ENCODE assay signal across 9 mouse cellular contexts in genomic region chr16:13733518-13734137, GRCm38 (mm10). TPM values are rescaled to one million over a fixed set of nuclear protein-coding genes. Genes with fewer than 3 reads are reported as not detected.
DNase-seq lines count a peak whose midpoint lies in the region; ATAC-seq and TF ChIP-seq lines count a peak whose summit lies in the region.
"Had no signal": no experiment of that assay in that cellular context is flagged by ENCODE, and none has a peak within 500 bp of the region (broad histone marks: within the 10 kb centered on the region; RNA-seq: fewer than 3 reads in every experiment).

No protein-coding gene starts in this region.

- H3K9me3 ChIP-seq in hindbrain, embryonic 14.5 days (ENCODE audit: control insufficient read depth, low read length), result no peaks in the 10 kb centered on the region
- H3K9me3 ChIP-seq in hindbrain, embryonic 12.5 days (replicated peaks), result no peaks in the 10 kb centered on the region
- no peaks in the 10 kb centered on the region for H3K9me3 ChIP-seq in hindbrain, postnatal 0 days (ENCODE audit: low read length)
- H3K9me3 ChIP-seq: embryonic facial prominence, embryonic 12.5 days had no signal

- DNase-seq in hindbrain, embryonic 14.5 days (ENCODE audit: low spot score), result peak; percentile 78
- peak; percentile 77 for DNase-seq in hindbrain, postnatal 0 days (ENCODE audit: low spot score)
- peak; percentile 55 to 56 for DNase-seq in left cerebral cortex, postnatal 36 days (ENCODE audit: low spot score in 2 of 2)
- DNase-seq in testis, postnatal 14 days (ENCODE audit: low spot score), result peak; percentile 46

- H3K27ac ChIP-seq in hindbrain, embryonic 14.5 days, result no peak overlapping the region
- H3K27ac ChIP-seq in hindbrain, embryonic 12.5 days, result no peak overlapping the region
- H3K27ac ChIP-seq in bone marrow macrophage, adult 2 months (ENCODE audit: insufficient read depth, low read depth, low read length), result no peak overlapping the region
- H3K27ac ChIP-seq in hindbrain, postnatal 0 days, result no peak overlapping the region
- H3K27ac ChIP-seq: embryonic facial prominence, embryonic 12.5 days had no signal

- no peak for TF ChIP-seq POLR2A in bone marrow macrophage, adult 2 months (IDR thresholded peaks at IDR 0.05; ENCODE audit: borderline replicate concordance, low read depth, low read length)

- intact Hi-C loops in left cerebral cortex, postnatal 36 days (cut with DNase I), result no loop called here

- no peak for ATAC-seq in hindbrain, embryonic 14.5 days (ENCODE audit: low FRiP score)
- ATAC-seq in hindbrain, embryonic 12.5 days (ENCODE audit: low FRiP score), result no peak
- ATAC-seq in erythroblast, adult 5-6 weeks (replicated peaks; ENCODE audit: low FRiP score, poor library complexity, severe bottlenecking), result peak; percentile 77; the same call in 1 of the 2 replicates
- no peak for ATAC-seq in hindbrain, postnatal 0 days
- 0 out of 2 replicates have a peak, but pooled peaks have one; percentile 53 for ATAC-seq in neutrophil, adult 5-6 weeks (ENCODE audit: extremely low read depth, insufficient number of reproducible peaks, low FRiP score, poor library complexity, severe bottlenecking)

- no peaks in the 10 kb centered on the region for H3K36me3 ChIP-seq in hindbrain, embryonic 14.5 days (replicated peaks; ENCODE audit: control insufficient read depth, insufficient read depth)
- no peaks in the 10 kb centered on the region for H3K36me3 ChIP-seq in hindbrain, embryonic 12.5 days
- no peaks in the 10 kb centered on the region for H3K36me3 ChIP-seq in hindbrain, postnatal 0 days (ENCODE audit: insufficient read depth, low read length)
- H3K36me3 ChIP-seq: embryonic facial prominence, embryonic 12.5 days had no signal

- no peak overlapping the region for H3K9ac ChIP-seq in hindbrain, embryonic 14.5 days
- H3K9ac ChIP-seq in hindbrain, embryonic 12.5 days, result no peak overlapping the region
- no peak overlapping the region for H3K9ac ChIP-seq in hindbrain, postnatal 0 days (replicated peaks; ENCODE audit: low read length)
- H3K9ac ChIP-seq: embryonic facial prominence, embryonic 12.5 days had no signal

- TF ChIP-seq CTCF in bone marrow macrophage, adult 2 months (IDR thresholded peaks at IDR 0.05; ENCODE audit: low read depth, low read length), result peak; percentile 92
- TF ChIP-seq CTCF in hindbrain, postnatal 0 days (IDR thresholded peaks at IDR 0.05; ENCODE audit: low read depth), result peak; percentile 87

- no peak overlapping the region for H3K4me3 ChIP-seq in hindbrain, embryonic 14.5 days (replicated peaks; ENCODE audit: low read length)
- no peak overlapping the region for H3K4me3 ChIP-seq in hindbrain, embryonic 12.5 days
- no peak overlapping the region for H3K4me3 ChIP-seq in bone marrow macrophage, adult 2 months (ENCODE audit: insufficient read depth, low read length)
- H3K4me3 ChIP-seq in hindbrain, postnatal 0 days (ENCODE audit: low read length), result no peak overlapping the region
- H3K4me3 ChIP-seq: embryonic facial prominence, embryonic 12.5 days had no signal

- 27% methylated on average over 9 of the region's 9 CpGs for WGBS in hindbrain, embryonic 14.5 days
- WGBS in hindbrain, embryonic 12.5 days, result 23% methylated on average over 9 of the region's 9 CpGs
- WGBS in hindbrain, postnatal 0 days, result 19% methylated on average over 9 of the region's 9 CpGs

- H3K27me3 ChIP-seq in hindbrain, embryonic 14.5 days (ENCODE audit: control insufficient read depth, insufficient read depth, low read length), result no peaks in the 10 kb centered on the region
- H3K27me3 ChIP-seq in hindbrain, embryonic 12.5 days, result peaks cover 7% of the 10 kb centered on the region; the same call in 1 of the 2 replicates
- H3K27me3 ChIP-seq in hindbrain, postnatal 0 days (ENCODE audit: insufficient read depth, low read length), result no peaks in the 10 kb centered on the region
- H3K27me3 ChIP-seq: embryonic facial prominence, embryonic 12.5 days had no signal

- H3K4me2 ChIP-seq in hindbrain, embryonic 14.5 days (replicated peaks), result no peak overlapping the region
- no peak overlapping the region for H3K4me2 ChIP-seq in hindbrain, embryonic 12.5 days (replicated peaks)
- no peak overlapping the region for H3K4me2 ChIP-seq in hindbrain, postnatal 0 days (ENCODE audit: low read depth, low read length)
- H3K4me2 ChIP-seq: embryonic facial prominence, embryonic 12.5 days had no signal

- peaks cover 5% of the 10 kb centered on the region; the same call in 1 of the 2 replicates for H3K4me1 ChIP-seq in hindbrain, embryonic 14.5 days (replicated peaks; ENCODE audit: control insufficient read depth, insufficient read depth, low read length)
- H3K4me1 ChIP-seq in hindbrain, embryonic 12.5 days, result peaks cover 5% of the 10 kb centered on the region; the same call in 1 of the 2 replicates
- peaks cover 6% of the 10 kb centered on the region for H3K4me1 ChIP-seq in bone marrow macrophage, adult 2 months (ENCODE audit: control insufficient read depth, insufficient read depth, low read length)
- H3K4me1 ChIP-seq in hindbrain, postnatal 0 days (ENCODE audit: insufficient read depth, low read length), result no peaks in the 10 kb centered on the region
- H3K4me1 ChIP-seq: embryonic facial prominence, embryonic 12.5 days had no signal

RNA-seq across cellular contexts. Expression of gene Pla2g10, which starts 2.8 kb away (rescaled TPM):
- 0.35 TPM in 1 of 2 replicates, not detected in the other for polyA plus RNA-seq in hindbrain, embryonic 14.5 days (2014; fragmentation: Nextera tagmentation; extraction: Ambion mirVana)
- polyA plus RNA-seq in hindbrain, embryonic 12.5 days (2016; fragmentation: Nextera tagmentation; extraction: Ambion mirVana), result 0.62 and 0.89 TPM in 2 replicates
- not detected in 2 replicates for polyA plus RNA-seq in bone marrow macrophage, adult 2 months (2012; ENCODE audit: insufficient read depth, insufficient read length, missing spikeins)
- not detected in 2 replicates for total RNA-seq in erythroblast, adult 5-6 weeks (2015; ENCODE audit: low replicate concordance)
- not detected in 2 replicates for total RNA-seq in erythroblast, adult 5-6 weeks (2017; ENCODE audit: low replicate concordance)
- not detected in 2 replicates for total RNA-seq in hindbrain, postnatal 0 days (2014; rRNA removed)
- 0.19 TPM in 1 of 2 replicates, not detected in the other for polyA plus RNA-seq in hindbrain, postnatal 0 days (2015; fragmentation: Nextera tagmentation; extraction: Ambion mirVana)
- not detected for total RNA-seq in left cerebral cortex, postnatal 36 days (2021)
- not detected in 2 replicates for total RNA-seq in neutrophil, adult 5-6 weeks (2017)
- polyA plus RNA-seq: embryonic facial prominence, embryonic 12.5 days had no signal

RNA-seq across cellular contexts. Expression of gene Rrn3, which starts 46.9 kb away (rescaled TPM):
- polyA plus RNA-seq in hindbrain, embryonic 14.5 days (2014; fragmentation: Nextera tagmentation; extraction: Ambion mirVana), result 81.3 and 93.1 TPM in 2 replicates
- 124 and 127 TPM in 2 replicates for polyA plus RNA-seq in hindbrain, embryonic 12.5 days (2016; fragmentation: Nextera tagmentation; extraction: Ambion mirVana)
- polyA plus RNA-seq in bone marrow macrophage, adult 2 months (2012; ENCODE audit: insufficient read depth, insufficient read length, missing spikeins), result 14.4 and 16.7 TPM in 2 replicates
- 6.3 and 8.5 TPM in 2 replicates for total RNA-seq in erythroblast, adult 5-6 weeks (2015; ENCODE audit: low replicate concordance)
- 7.2 and 9.3 TPM in 2 replicates for total RNA-seq in erythroblast, adult 5-6 weeks (2017; ENCODE audit: low replicate concordance)
- 73.5 and 83.8 TPM in 2 replicates for total RNA-seq in hindbrain, postnatal 0 days (2014; rRNA removed)
- polyA plus RNA-seq in hindbrain, postnatal 0 days (2015; fragmentation: Nextera tagmentation; extraction: Ambion mirVana), result 74.7 and 77.2 TPM in 2 replicates
- total RNA-seq in left cerebral cortex, postnatal 36 days (2021), result 10 to 100 TPM; 46.9 to 47.6 TPM
- total RNA-seq in neutrophil, adult 5-6 weeks (2017), result 21.5 and 23.9 TPM in 2 replicates

Comparison
In these comparisons a context has a peak if more than half of its experiments do, and no peak if none do; other contexts are left out.
1. ATAC-seq: peak in erythroblast, adult 5-6 weeks (single experiment) and neutrophil, adult 5-6 weeks (single experiment); none in hindbrain, embryonic 14.5 days (single experiment), hindbrain, embryonic 12.5 days (single experiment) and hindbrain, postnatal 0 days (single experiment).
2. Peak in every context shown above with its lines, with median percentiles within 50 percentile points of each other: DNase-seq.